Mouse (Mus musculus) forebrain, embryonic 14.5 days (tissue): ENCODE measurements around the gene Neurog3. TPM values are rescaled to one million over a fixed set of nuclear protein-coding genes. Genes with fewer than 3 reads are reported as not detected.

Source experiments
- ATAC-seq: fragments of 200-750 bp; cut with Nextera tagmentation; 2 replicates; pipeline ENCODE4 v1.8.0; 2017; ENCODE audit warnings: mild to moderate bottlenecking, moderate library complexity
- DNase-seq: peaks from one replicate; pipeline ENCODE4 v3.0.0-alpha.2; 2015; ENCODE audit warnings: low spot score
- H3K27ac ChIP-seq: fragments of 300-500 bp; sonication (generic); 2 replicates; pipeline ENCODE4 v1.5.1; 2014; ENCODE audit warnings: low read depth, mild to moderate bottlenecking, control low read depth, low read length, moderate library complexity
- H3K27me3 ChIP-seq: fragments of 300-500 bp; sonication (generic); replicated peaks from 2 replicates; pipeline ENCODE4 v1.6.1; 2014; ENCODE audit warnings: low read length, control low read depth, mixed read lengths; ENCODE audit not compliant: control insufficient read depth, insufficient read depth
- H3K36me3 ChIP-seq: fragments of 300-500 bp; sonication (generic); 2 replicates; pipeline ENCODE4 v1.6.1; 2014; ENCODE audit warnings: low read length, control low read depth; ENCODE audit not compliant: control insufficient read depth, insufficient read depth
- H3K4me1 ChIP-seq: fragments of 300-500 bp; sonication (generic); 2 replicates; pipeline ENCODE4 v1.6.1; 2014; ENCODE audit warnings: antibody characterized with exemption, low read length, control low read depth; ENCODE audit not compliant: control insufficient read depth, insufficient read depth
- H3K4me2 ChIP-seq: fragments of 300-500 bp; sonication (generic); 2 replicates; pipeline ENCODE4 v1.6.1; 2014; ENCODE audit warnings: mild to moderate bottlenecking, control low read depth, low read length
- H3K4me3 ChIP-seq: fragments of 300-500 bp; sonication (generic); 2 replicates; pipeline ENCODE4 v1.5.1; 2014; ENCODE audit warnings: low read depth, low read length, control low read depth
- H3K9ac ChIP-seq: fragments of 300-500 bp; sonication (generic); 2 replicates; pipeline ENCODE4 v1.6.1; 2014; ENCODE audit warnings: mild to moderate bottlenecking, low read length, control low read depth, moderate library complexity
- H3K9me3 ChIP-seq: fragments of 300-500 bp; sonication (generic); replicated peaks from 2 replicates; pipeline ENCODE4 v1.6.1; 2016; ENCODE audit warnings: low read length, control low read depth, mixed read lengths; ENCODE audit not compliant: control insufficient read depth
- WGBS: fragments of 180-500 bp; shearing (Covaris S2); extraction: QIAGEN DNeasy Blood & Tissue Kit; methylation state at CpG from one replicate; pipeline ENCODE4 v1.1.7; 2014; 5-methylcytosine and 5-hydroxymethylcytosine counted together
- polyA plus RNA-seq: library from polyadenylated mRNA; unstranded; fragments of >200 nt; fragmentation: Nextera tagmentation; extraction: Ambion mirVana; gene quantifications from 2 replicates; pipeline ENCODE4 v1.2.1, GENCODE M21; 2014

Gene Neurog3
- polyA plus RNA-seq: 0.29 and 0.45 TPM in 2 replicates

DNA sequence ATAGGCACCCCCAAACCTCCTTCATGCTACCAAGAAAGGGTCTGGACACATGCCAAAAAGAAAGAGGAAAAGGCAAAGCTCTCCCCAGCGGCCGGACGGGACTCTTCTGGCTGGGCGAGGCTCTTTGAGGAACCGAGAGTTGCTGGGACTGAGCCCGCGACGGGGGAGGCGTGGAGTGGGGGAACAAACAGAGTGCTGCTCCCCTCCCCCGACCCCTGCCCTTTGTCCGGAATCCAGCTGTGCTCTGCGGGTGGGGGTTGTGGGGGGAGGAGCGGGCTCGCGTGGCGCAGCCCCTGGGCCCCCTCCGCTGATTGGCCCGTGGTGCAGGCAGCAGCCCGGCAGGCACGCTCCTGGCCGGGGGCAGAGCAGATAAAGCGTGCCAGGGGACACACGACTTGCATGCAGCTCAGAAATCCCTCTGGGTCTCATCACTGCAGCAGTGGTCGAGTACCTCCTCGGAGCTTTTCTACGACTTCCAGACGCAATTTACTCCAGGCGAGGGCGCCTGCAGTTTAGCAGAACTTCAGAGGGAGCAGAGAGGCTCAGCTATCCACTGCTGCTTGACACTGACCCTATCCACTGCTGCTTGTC lies at the start of gene Neurog3:
Gene Neurog3, plus strand, starts transcription at position 400 of the 591 bp plus-strand sequence.
- WGBS: under 1% methylated on average over 29 of the region's 29 CpGs
- Histone ChIP-seq H3K4me1 (0 out of 2 replicates have a peak, but pooled peaks cover 3% of the 10 kb centered on the region), H3K27me3 (peaks cover 90% of the 10 kb centered on the region), H3K4me3 (no peak within 1 kb of the TSS), H3K4me2 (0 out of 2 replicates have a peak within 1 kb of the TSS, but pooled peaks have one; percentile 0), H3K9me3 (no peaks in the 10 kb centered on the region), H3K36me3 (no peaks in the 10 kb centered on the region), H3K27ac (no peak within 1 kb of the TSS), H3K9ac (no peak within 1 kb of the TSS)
- ATAC-seq (no peak), DNase-seq (no peak)

DNA sequence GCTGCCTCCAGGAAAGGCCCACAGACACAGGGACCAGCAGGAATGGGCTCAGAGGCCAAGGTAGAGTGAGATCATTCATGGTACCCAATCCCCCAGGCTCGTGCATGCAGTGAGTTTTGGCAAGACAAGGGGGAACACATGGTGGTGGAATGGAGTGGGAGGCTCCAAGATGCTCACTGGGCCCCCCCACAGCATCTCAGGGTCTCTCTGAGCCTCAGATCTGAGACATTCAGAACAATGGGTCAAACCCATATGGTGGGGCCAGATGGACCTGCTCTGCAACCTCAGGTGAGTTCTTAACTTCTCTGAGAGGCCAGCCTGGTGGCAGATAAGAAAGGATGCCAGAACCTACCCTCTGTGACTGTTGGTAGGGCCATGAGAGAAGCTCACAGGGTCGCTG lies 46.8 kb upstream of the Neurog3 start:
- WGBS: 65% methylated on average over 2 of the region's 2 CpGs
- no peak overlapping the region for H3K27ac ChIP-seq
- DNase-seq: no peak
- H3K4me3 ChIP-seq: no peak overlapping the region
- no peaks in the 10 kb centered on the region for H3K9me3 ChIP-seq
- H3K4me2 ChIP-seq: no peak overlapping the region
- no peak overlapping the region for H3K9ac ChIP-seq
- no peaks in the 10 kb centered on the region for H3K4me1 ChIP-seq
- no peak for ATAC-seq
- H3K27me3 ChIP-seq: no peaks in the 10 kb centered on the region
- H3K36me3 ChIP-seq: no peaks in the 10 kb centered on the region

DNA sequence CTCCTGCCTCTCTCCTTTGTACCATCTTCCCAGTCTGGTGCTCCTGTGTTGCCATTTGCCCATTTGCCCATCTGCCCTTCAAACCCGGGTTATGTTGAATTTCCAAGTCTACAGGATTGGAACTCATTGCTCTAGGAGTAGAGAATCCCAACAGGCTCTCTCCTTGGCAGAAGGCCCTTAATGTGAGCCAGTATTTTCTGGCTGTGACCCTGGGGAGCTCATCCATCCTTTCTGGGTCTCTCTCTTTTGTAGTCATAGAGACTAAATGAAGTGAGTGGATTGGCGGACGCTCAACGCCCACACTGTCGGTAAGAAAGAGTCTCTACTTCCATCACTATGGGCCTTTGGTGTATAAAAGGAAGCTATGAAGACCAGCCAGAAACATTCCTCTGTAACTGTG lies 46.1 kb upstream of the Neurog3 start:
- H3K27ac ChIP-seq: no peak overlapping the region
- no peak overlapping the region for H3K4me3 ChIP-seq
- H3K36me3 ChIP-seq: no peaks in the 10 kb centered on the region
- WGBS: 84% methylated on average over 5 of the region's 5 CpGs
- no peak overlapping the region for H3K4me2 ChIP-seq
- no peaks in the 10 kb centered on the region for H3K9me3 ChIP-seq
- H3K9ac ChIP-seq: no peak overlapping the region
- no peaks in the 10 kb centered on the region for H3K4me1 ChIP-seq
- DNase-seq (no peak), ATAC-seq (no peak)
- no peaks in the 10 kb centered on the region for H3K27me3 ChIP-seq

DNA sequence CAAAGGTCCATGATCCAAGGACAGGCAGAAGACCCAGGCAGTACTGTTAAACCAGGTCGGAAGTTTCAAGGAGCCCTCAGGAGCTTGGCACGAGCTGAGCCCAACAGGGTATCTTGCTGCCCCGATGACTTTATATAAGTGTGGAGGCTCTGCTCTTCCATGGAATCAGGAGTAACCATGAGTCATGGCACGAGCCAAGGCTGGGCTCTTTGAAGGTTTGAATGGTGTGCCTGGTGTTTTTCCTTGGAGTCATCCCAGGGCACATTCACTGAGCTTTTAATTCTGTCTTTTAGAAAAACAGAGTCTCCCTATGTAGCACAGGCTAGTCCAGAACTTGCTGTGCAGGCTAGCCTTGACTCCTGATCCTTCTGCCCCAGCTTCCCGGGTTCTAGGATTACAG lies 44.5 kb upstream of the Neurog3 start:
- no peak overlapping the region for H3K27ac ChIP-seq
- no peaks in the 10 kb centered on the region for H3K9me3 ChIP-seq
- H3K4me3 ChIP-seq: no peak overlapping the region
- no peak for DNase-seq
- no peaks in the 10 kb centered on the region for H3K4me1 ChIP-seq
- H3K27me3 ChIP-seq: no peaks in the 10 kb centered on the region
- H3K9ac ChIP-seq: no peak overlapping the region
- H3K36me3 ChIP-seq: no peaks in the 10 kb centered on the region
- ATAC-seq: no peak
- H3K4me2 ChIP-seq: no peak overlapping the region
- 86% methylated on average over 5 of the region's 5 CpGs for WGBS

GRCm38 (mm10) chr10:62089071-62089470 lies 43.8 kb upstream of the Neurog3 start:
- Histone ChIP-seq H3K4me3 (no peak overlapping the region), H3K9me3 (no peaks in the 10 kb centered on the region), H3K4me2 (no peak overlapping the region), H3K27me3 (no peaks in the 10 kb centered on the region), H3K27ac (no peak overlapping the region), H3K9ac (no peak overlapping the region), H3K4me1 (no peaks in the 10 kb centered on the region), H3K36me3 (no peaks in the 10 kb centered on the region)
- no peak for ATAC-seq
- 72% methylated on average over 7 of the region's 7 CpGs for WGBS
- no peak for DNase-seq

DNA sequence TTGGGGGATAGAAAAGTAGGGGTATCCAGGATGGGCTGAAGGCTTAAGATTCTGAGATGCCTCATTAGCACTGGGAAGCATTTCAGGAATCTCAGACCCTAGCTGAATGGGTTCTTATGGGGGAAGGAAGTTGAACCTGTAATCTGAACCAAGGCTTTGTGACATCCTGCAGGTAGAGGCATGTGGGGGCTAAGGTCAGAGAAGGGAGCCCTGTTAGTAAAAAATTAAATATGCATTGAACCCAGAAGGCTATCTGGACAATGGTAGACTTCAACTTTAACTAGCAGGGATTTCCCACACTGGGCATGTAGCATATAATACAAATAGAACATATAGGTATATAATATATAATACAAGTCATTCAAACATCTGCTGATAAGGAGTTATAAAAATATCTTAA lies 43.4 kb upstream of the Neurog3 start:
- Histone ChIP-seq H3K4me1 (no peaks in the 10 kb centered on the region), H3K4me2 (no peak overlapping the region), H3K27ac (no peak overlapping the region), H3K36me3 (no peaks in the 10 kb centered on the region), H3K9ac (no peak overlapping the region), H3K27me3 (no peaks in the 10 kb centered on the region), H3K4me3 (no peak overlapping the region), H3K9me3 (no peaks in the 10 kb centered on the region)
- DNase-seq (no peak), ATAC-seq (no peak)

DNA sequence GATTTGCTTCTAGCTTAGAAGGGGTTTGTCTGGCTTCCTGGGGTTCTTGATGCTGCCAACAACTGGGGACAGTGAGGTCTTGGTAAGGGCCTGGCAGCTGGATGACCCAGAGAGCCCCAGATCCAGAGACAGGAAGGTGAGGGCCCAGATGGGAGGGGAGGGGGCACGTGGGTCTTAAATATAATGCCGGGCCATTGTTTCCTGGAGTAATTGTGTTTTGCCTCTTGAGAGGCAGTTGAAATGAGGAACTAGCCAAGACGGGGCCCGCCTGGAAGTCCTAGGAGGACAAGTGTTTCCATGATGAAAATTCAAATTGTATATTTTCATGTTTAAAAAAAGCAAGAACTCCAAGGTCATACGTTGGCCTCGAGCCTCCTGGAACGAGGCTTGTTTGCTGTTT lies 39.0 kb upstream of the Neurog3 start:
- H3K4me3 ChIP-seq: no peak overlapping the region
- H3K36me3 ChIP-seq: no peaks in the 10 kb centered on the region
- H3K9me3 ChIP-seq: no peaks in the 10 kb centered on the region
- no peak overlapping the region for H3K9ac ChIP-seq
- 82% methylated on average over 7 of the region's 7 CpGs for WGBS
- H3K4me2 ChIP-seq: no peak overlapping the region
- H3K4me1 ChIP-seq: no peaks in the 10 kb centered on the region
- H3K27ac ChIP-seq: no peak overlapping the region
- DNase-seq: no peak
- no peaks in the 10 kb centered on the region for H3K27me3 ChIP-seq
- no peak for ATAC-seq

DNA sequence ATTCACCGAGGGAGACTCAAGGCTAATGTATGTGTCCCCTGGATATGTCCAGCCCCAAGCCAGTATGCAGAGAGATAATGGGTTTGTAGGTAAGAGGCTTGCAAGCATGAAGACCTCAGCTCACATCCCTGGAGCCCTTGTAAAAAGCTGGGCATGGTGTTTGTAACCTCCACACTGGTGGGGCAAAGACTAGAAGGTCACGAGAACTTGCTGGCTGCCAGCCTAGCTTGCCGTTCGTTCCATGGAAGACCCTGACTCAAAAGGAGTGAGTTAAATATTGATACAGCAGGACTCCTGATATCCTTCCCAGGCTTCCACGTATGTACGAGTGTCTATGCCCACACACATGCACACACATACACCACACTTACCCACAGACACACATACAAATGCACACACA lies 38.5 kb upstream of the Neurog3 start:
- ATAC-seq (no peak), DNase-seq (no peak)
- Histone ChIP-seq H3K9ac (no peak overlapping the region), H3K9me3 (no peaks in the 10 kb centered on the region), H3K4me2 (no peak overlapping the region), H3K4me1 (no peaks in the 10 kb centered on the region), H3K27me3 (no peaks in the 10 kb centered on the region), H3K27ac (no peak overlapping the region), H3K4me3 (no peak overlapping the region), H3K36me3 (no peaks in the 10 kb centered on the region)
- WGBS: 90% methylated on average over 6 of the region's 6 CpGs

DNA sequence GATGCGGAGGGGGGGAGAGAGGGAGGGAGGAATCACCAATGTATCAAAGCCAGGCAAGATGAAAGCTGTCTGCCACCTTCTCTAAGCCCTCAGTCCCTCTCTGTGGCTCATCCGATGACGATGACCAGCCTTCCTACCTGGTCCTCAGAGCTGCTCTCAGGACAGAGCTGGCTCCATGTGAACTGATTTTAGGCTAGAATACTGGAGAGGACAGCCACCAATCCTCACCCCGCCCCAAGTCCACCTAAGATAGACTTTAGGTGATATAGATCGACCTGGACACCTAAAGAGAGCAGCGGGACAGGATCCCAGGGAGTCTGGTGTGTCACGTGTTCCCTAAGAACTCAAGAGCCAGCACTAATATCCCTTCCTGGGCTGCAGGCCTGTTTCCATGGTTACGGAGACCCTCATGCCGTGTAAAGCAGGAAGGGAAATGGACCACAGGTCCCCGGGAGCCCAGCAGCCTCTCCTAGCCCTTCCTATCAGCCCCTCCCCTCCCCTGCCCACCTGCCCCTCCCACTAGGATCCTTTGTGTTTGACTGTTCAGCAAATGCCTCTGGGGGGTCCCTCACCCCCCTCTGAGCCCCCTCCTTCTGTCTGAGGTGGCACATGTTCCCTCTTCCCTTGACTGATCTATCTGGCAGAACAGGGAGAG lies 33.0 kb upstream of the Neurog3 start:
- no peak overlapping the region for H3K4me3 ChIP-seq
- peak overlapping the region; percentile 35; the same call in 1 of the 2 replicates for H3K9ac ChIP-seq
- H3K27me3 ChIP-seq: no peaks in the 10 kb centered on the region
- H3K4me1 ChIP-seq: peaks cover 23% of the 10 kb centered on the region
- ATAC-seq (peak; percentile 75), DNase-seq (peak; percentile 84)
- H3K9me3 ChIP-seq: no peaks in the 10 kb centered on the region
- 54% methylated on average over 10 of the region's 10 CpGs for WGBS
- H3K27ac ChIP-seq: peak overlapping the region; percentile 96
- H3K36me3 ChIP-seq: no peaks in the 10 kb centered on the region
- H3K4me2 ChIP-seq: no peak overlapping the region; the same call in 1 of the 2 replicates
